Mouse (Mus musculus) kidney, adult 2 months (tissue): ENCODE measurements around the gene Rtbdn.

ENCODE experiments used
- CTCF ChIP-seq: fragments of 200-500 bp; conservative IDR thresholded peaks from 2 replicates; pipeline ENCODE4 v1.5.1; 2011; ENCODE audit warnings: low read depth, mild to moderate bottlenecking, control low read depth, low read length, moderate library complexity, mixed read lengths; ENCODE audit not compliant: insufficient read depth, insufficient read length
- POLR2A ChIP-seq: fragments of 200-500 bp; IDR thresholded peaks from one replicate; pipeline ENCODE4 v1.6.1; 2011; ENCODE audit warnings: low read depth, low read length, control low read depth

DNA sequence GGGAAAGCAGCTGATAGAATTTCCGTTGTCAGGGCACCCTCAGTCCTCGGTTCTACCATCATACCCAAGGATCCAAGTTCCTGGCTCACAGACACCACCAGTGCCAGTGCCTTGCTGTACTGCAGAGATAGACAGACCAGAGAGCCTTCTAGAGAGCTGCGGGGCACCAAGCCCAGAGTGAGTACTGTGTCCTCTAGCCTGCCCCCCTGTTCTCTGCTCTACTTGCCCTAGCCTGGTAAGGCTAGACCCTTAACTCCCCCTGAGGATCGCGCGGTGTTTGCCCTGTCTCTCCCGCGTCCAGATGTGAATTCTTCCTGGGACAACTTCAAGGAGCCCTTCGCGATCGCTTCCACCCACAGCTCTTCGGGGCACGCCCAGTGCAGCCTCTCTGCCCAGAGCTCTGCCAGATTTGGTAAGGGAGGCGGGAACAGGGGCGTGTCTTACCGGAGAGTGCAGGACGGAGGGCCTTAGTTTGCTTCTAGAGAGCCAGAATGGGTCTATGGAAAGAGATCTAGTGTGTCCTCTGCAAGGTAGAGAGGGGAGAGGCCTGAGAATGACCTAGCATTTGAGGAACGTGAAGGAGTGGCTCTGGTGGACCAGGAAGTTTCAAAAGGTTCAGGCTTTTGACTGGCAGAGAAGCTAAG, 5.9 kb downstream of the Rtbdn start:
- TF ChIP-seq CTCF (no peak), POLR2A (no peak)
